Mouse (Mus musculus): ENCODE measurements around the gene Map3k13.

GRCm38 (mm10) chr16:21793875-21794696 is at the start of gene Map3k13:
- TF ChIP-seq CTCF (IDR thresholded peaks at IDR 0.05; ENCODE audit: low read depth) (no peak), EP300 (IDR thresholded peaks at IDR 0.05; ENCODE audit: low read depth) (peak; percentile 44; the same call in 1 of the 2 replicates)
